Mouse (Mus musculus): Measurements from ENCODE around the gene Selenoi.

- TF ChIP-seq GABPA (IDR thresholded peaks at IDR 0.05; ENCODE audit: low read depth, low read length) (no peak), POLR2A (IDR thresholded peaks at IDR 0.05; ENCODE audit: control insufficient read depth in 1 of 2, insufficient read depth in 1 of 2, low read depth in 1 of 2, low read length in 2 of 2, poor library complexity in 1 of 2) (no peak), CTCF (IDR thresholded peaks at IDR 0.05 in 2 of 3, conservative IDR thresholded peaks at IDR 0.05 in 1 of 3; ENCODE audit: control insufficient read depth in 1 of 3, insufficient read depth in 1 of 3, low read depth in 2 of 3, low read length in 3 of 3, poor library complexity in 1 of 3, severe bottlenecking in 1 of 3) (no peak), USF1 (IDR thresholded peaks at IDR 0.05; ENCODE audit: low read depth, low read length) (no peak), GATA1 (IDR thresholded peaks at IDR 0.05; ENCODE audit: low read depth, low read length) (no peak), RAD21 (IDR thresholded peaks at IDR 0.05; ENCODE audit: low read depth, low read length) (no peak), MAX (IDR thresholded peaks at IDR 0.05; ENCODE audit: low read length) (no peak), KAT2A (conservative IDR thresholded peaks at IDR 0.05; ENCODE audit: low read depth, low read length) (no peak), RCOR1 (IDR thresholded peaks at IDR 0.05; ENCODE audit: low read depth, low read length) (no peak)
Observed at GRCm38 (mm10) chr5:30271599-30272281, 39.4 kb downstream of the Selenoi start.

Measured in MEL (cell line).